Mouse (Mus musculus) heart, embryonic 13.5 days (tissue): ENCODE data around the gene Atp9a. TPM values are rescaled to one million over a fixed set of nuclear protein-coding genes. Genes with fewer than 3 reads are reported as not detected.

Experiments
- ATAC-seq: fragments of 200-750 bp; cut with Nextera tagmentation; 2 replicates; pipeline ENCODE4 v1.8.0; 2017; ENCODE audit warnings: moderate TSS enrichment; ENCODE audit not compliant: insufficient number of reproducible peaks, low FRiP score, low TSS enrichment; ENCODE audit errors: extremely low read depth
- H3K27ac ChIP-seq: fragments of 300-500 bp; sonication (generic); replicated peaks from 2 replicates; pipeline ENCODE4 v1.5.1; 2015; ENCODE audit warnings: moderate library complexity, mild to moderate bottlenecking, inconsistent platforms
- H3K27me3 ChIP-seq: fragments of 300-500 bp; sonication (generic); replicated peaks from 2 replicates; pipeline ENCODE4 v1.6.1; 2015; ENCODE audit warnings: mild to moderate bottlenecking, inconsistent platforms
- H3K36me3 ChIP-seq: fragments of 300-500 bp; sonication (generic); 2 replicates; pipeline ENCODE4 v1.6.1; 2015; ENCODE audit warnings: mild to moderate bottlenecking, inconsistent platforms
- H3K4me1 ChIP-seq: fragments of 300-500 bp; sonication (generic); 2 replicates; pipeline ENCODE4 v1.6.1; 2015; ENCODE audit warnings: inconsistent platforms
- H3K4me2 ChIP-seq: fragments of 300-500 bp; sonication (generic); 2 replicates; pipeline ENCODE4 v1.6.1; 2015; ENCODE audit warnings: inconsistent platforms, mild to moderate bottlenecking, moderate library complexity
- H3K4me3 ChIP-seq: fragments of 300-500 bp; sonication (generic); 2 replicates; pipeline ENCODE4 v1.5.1; 2015; ENCODE audit warnings: moderate library complexity, mild to moderate bottlenecking, inconsistent platforms
- H3K9ac ChIP-seq: fragments of 300-500 bp; sonication (generic); 2 replicates; pipeline ENCODE4 v1.6.1; 2015; ENCODE audit warnings: inconsistent platforms, mild to moderate bottlenecking, moderate library complexity
- H3K9me3 ChIP-seq: fragments of 300-500 bp; sonication (generic); 2 replicates; pipeline ENCODE4 v1.6.1; 2016; ENCODE audit warnings: inconsistent platforms
- WGBS: fragments of 180-500 bp; shearing (Covaris S2); methylation state at CpG from one replicate; pipeline ENCODE4 v1.1.7; 2015; ENCODE audit warnings: mixed read lengths; 5-methylcytosine and 5-hydroxymethylcytosine counted together
- polyA plus RNA-seq: library from polyadenylated mRNA; unstranded; fragments of >200 nt; fragmentation: Nextera tagmentation; extraction: Ambion mirVana; gene quantifications from 2 replicates; pipeline ENCODE4 v1.2.1, GENCODE M21; 2015

Atp9a gene
- polyA plus RNA-seq, 1 experiment from 2014 or later = 13.1 TPM

DNA sequence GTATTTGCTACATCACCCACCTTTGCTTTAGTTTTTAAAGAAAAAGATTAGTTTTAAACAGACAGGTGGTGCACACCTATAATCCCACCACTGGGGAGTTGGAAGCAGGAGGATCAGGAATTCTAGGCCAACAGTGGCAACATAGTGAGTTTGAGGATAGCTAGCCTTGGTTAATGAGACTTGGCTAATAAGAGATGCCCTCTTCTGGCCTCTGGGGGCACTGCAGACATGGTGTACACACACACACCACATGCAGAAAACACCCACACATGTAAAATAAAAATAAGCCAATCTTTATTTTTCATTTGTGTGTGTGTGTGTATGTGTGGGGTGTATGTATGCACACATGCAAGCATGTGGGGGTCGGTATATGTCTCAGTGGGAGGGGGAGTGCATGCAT lies 3.4 kb downstream of the Atp9a start:
- Histone ChIP-seq H3K4me1 (peaks cover 5% of the 10 kb centered on the region; the same call in 1 of the 2 replicates), H3K36me3 (no peaks in the 10 kb centered on the region), H3K9me3 (no peaks in the 10 kb centered on the region), H3K27me3 (no peaks in the 10 kb centered on the region), H3K4me3 (no peak overlapping the region), H3K27ac (no peak overlapping the region), H3K9ac (no peak overlapping the region), H3K4me2 (no peak overlapping the region)
- ATAC-seq = no peak
- WGBS = 89% methylated on average over 1 of the region's 1 CpGs

DNA sequence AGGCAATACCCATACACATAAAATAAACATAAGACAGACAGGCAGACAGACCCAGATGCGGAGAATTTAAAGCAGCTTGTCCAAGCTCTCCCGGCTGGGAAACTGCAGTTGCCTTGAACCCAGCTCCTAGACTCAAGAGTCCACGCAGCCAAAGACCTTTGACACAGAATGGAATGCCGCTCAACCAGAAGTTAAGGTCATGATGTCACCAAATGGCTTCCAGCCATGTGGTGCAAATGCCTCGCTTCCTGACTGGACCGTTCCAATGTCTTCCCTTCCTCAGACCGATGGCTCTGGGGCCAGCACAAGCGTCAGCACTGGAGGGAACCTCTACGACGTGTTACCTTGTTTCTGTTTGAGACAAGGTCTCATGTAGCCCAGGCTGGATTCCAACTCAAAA lies 4.3 kb downstream of the Atp9a start:
- no peak overlapping the region for H3K4me3 ChIP-seq
- H3K27ac ChIP-seq = no peak overlapping the region
- H3K36me3 ChIP-seq = no peaks in the 10 kb centered on the region
- H3K9ac ChIP-seq = no peak overlapping the region
- H3K9me3 ChIP-seq = no peaks in the 10 kb centered on the region
- no peak for ATAC-seq
- 79% methylated on average over 10 of the region's 10 CpGs for WGBS
- no peak overlapping the region for H3K4me2 ChIP-seq
- H3K27me3 ChIP-seq = no peaks in the 10 kb centered on the region
- peaks cover 5% of the 10 kb centered on the region; the same call in 1 of the 2 replicates for H3K4me1 ChIP-seq

GRCm38 (mm10) chr2:168734023-168734422 lies 8.2 kb downstream of the Atp9a start:
- Histone ChIP-seq H3K27me3 (no peaks in the 10 kb centered on the region), H3K4me2 (no peak overlapping the region), H3K27ac (no peak overlapping the region), H3K9ac (no peak overlapping the region), H3K4me1 (peaks cover 8% of the 10 kb centered on the region), H3K9me3 (no peaks in the 10 kb centered on the region), H3K36me3 (no peaks in the 10 kb centered on the region), H3K4me3 (no peak overlapping the region)
- no peak for ATAC-seq
- 36% methylated on average over 11 of the region's 11 CpGs for WGBS

GRCm38 (mm10) chr2:168731258-168731657 lies 11.0 kb downstream of the Atp9a start:
- 56% methylated on average over 8 of the region's 8 CpGs for WGBS
- H3K9ac ChIP-seq = no peak overlapping the region
- no peak overlapping the region for H3K4me3 ChIP-seq
- no peaks in the 10 kb centered on the region for H3K27me3 ChIP-seq
- peaks cover 23% of the 10 kb centered on the region for H3K4me1 ChIP-seq
- no peak for ATAC-seq
- H3K36me3 ChIP-seq = no peaks in the 10 kb centered on the region
- H3K4me2 ChIP-seq = no peak overlapping the region
- no peak overlapping the region for H3K27ac ChIP-seq
- no peaks in the 10 kb centered on the region for H3K9me3 ChIP-seq

- 79% methylated on average over 12 of the region's 12 CpGs for WGBS
- Histone ChIP-seq H3K4me2 (no peak overlapping the region), H3K27me3 (no peaks in the 10 kb centered on the region), H3K36me3 (no peaks in the 10 kb centered on the region), H3K4me1 (peaks cover 27% of the 10 kb centered on the region), H3K4me3 (no peak overlapping the region), H3K9me3 (0 out of 2 replicates have a peak, but pooled peaks cover 3% of the 10 kb centered on the region), H3K9ac (no peak overlapping the region), H3K27ac (no peak overlapping the region)
- no peak for ATAC-seq
Measured at GRCm38 (mm10) chr2:168729736-168730135, 12.5 kb downstream of the Atp9a start.

- H3K4me2 ChIP-seq = no peak overlapping the region
- H3K9ac ChIP-seq = no peak overlapping the region
- ATAC-seq = no peak
- peaks cover under 1% of the 10 kb centered on the region; the same call in 1 of the 2 replicates for H3K36me3 ChIP-seq
- H3K4me3 ChIP-seq = no peak overlapping the region
- peaks cover 22% of the 10 kb centered on the region for H3K4me1 ChIP-seq
- WGBS = 44% methylated on average over 12 of the region's 12 CpGs
- H3K27ac ChIP-seq = peak overlapping the region; percentile 64
- H3K9me3 ChIP-seq = 0 out of 2 replicates have a peak, but pooled peaks cover 4% of the 10 kb centered on the region
- H3K27me3 ChIP-seq = no peaks in the 10 kb centered on the region
Measured at GRCm38 (mm10) chr2:168728045-168728444, 14.2 kb downstream of the Atp9a start.

DNA sequence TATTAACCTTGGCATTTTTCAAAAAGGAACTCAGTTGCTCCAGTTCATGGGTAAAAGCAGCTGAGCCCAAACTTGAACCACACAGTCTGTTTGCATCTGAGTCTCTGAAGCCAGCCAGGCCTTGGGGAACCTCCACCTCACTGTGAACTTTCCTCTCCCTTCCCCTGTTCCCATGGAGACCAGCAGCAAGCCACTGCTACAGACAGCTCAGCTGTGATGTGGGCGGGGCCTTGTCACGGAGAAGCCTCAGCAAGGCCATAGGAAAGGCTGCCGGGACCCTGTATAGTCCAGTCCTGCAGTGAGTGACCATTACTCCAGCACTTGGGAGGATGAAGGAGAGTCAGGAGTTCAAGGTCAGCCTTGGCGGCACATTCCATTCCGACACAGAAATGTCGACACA lies 16.2 kb downstream of the Atp9a start:
- ATAC-seq = no peak; the same call in 1 of the 2 replicates

DNA sequence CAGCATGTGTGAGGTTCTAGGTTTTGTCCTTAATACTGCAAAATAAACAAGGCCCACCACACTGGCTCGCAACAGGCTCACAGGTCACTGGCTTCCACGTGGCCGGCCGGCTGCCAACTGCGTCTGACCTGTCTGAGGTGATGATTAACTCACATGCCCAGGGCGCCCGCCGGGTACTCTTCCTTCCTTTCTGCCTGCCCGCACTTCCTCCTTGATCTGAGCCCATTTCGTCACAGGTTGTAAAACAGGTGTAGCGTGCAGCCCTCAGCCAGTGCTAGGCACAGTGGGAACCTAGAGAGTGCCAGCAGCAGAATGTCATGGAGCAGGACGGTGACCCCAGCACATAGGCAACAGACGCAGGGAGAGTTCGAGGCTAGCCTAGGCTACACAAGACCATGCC lies 20.9 kb downstream of the Atp9a start:
- 83% methylated on average over 14 of the region's 14 CpGs for WGBS
- H3K27ac ChIP-seq = no peak overlapping the region

More for the DNA sequence above, 16.2 kb downstream of the Atp9a start:
- no peaks in the 10 kb centered on the region for H3K27me3 ChIP-seq
- 34% methylated on average over 6 of the region's 6 CpGs for WGBS
- H3K4me3 ChIP-seq = no peak overlapping the region
- H3K36me3 ChIP-seq = peaks cover 4% of the 10 kb centered on the region; the same call in 1 of the 2 replicates
- peaks cover 18% of the 10 kb centered on the region for H3K4me1 ChIP-seq
- 0 out of 2 replicates have a peak, but pooled peaks cover 8% of the 10 kb centered on the region for H3K9me3 ChIP-seq
- no peak overlapping the region for H3K9ac ChIP-seq
- H3K27ac ChIP-seq = no peak overlapping the region
- no peak overlapping the region for H3K4me2 ChIP-seq

DNA sequence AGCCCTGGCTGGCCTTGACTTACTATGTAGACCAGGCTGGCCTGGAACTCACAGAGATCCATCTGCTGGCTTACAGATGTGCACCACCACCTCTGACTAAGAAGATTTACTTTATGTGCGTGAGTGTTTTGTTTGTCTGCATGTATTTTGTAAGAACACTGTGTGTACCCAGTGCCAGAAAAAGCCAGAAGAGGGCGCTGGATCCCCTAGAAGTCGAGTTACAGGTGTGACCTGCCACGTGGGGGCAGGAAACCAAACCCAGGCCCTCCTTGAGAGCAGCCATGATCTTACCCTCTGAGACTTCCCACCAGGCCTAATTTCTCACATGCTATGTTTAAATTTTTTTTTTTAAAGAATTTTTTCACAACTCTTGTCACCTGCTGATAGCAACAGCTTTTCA lies 22.5 kb downstream of the Atp9a start:
- no peak overlapping the region for H3K4me2 ChIP-seq
- 63% methylated on average over 4 of the region's 4 CpGs for WGBS

More for the DNA sequence above, 20.9 kb downstream of the Atp9a start:
- no peak for ATAC-seq
- H3K9ac ChIP-seq = no peak overlapping the region
- H3K9me3 ChIP-seq = 0 out of 2 replicates have a peak, but pooled peaks cover 8% of the 10 kb centered on the region
- peaks cover 4% of the 10 kb centered on the region for H3K4me1 ChIP-seq
- H3K27me3 ChIP-seq = no peaks in the 10 kb centered on the region
- H3K4me3 ChIP-seq = no peak overlapping the region
- no peak overlapping the region for H3K4me2 ChIP-seq
- H3K36me3 ChIP-seq = peaks cover 4% of the 10 kb centered on the region; the same call in 1 of the 2 replicates

GRCm38 (mm10) chr2:168718735-168719134 lies 23.5 kb downstream of the Atp9a start:
- H3K9ac ChIP-seq = no peak overlapping the region
- WGBS = 67% methylated on average over 10 of the region's 10 CpGs

More for the DNA sequence above, 22.5 kb downstream of the Atp9a start:
- Histone ChIP-seq H3K4me3 (no peak overlapping the region), H3K36me3 (peaks cover 4% of the 10 kb centered on the region; the same call in 1 of the 2 replicates), H3K4me1 (no peaks in the 10 kb centered on the region), H3K9me3 (0 out of 2 replicates have a peak, but pooled peaks cover 5% of the 10 kb centered on the region), H3K9ac (no peak overlapping the region), H3K27me3 (no peaks in the 10 kb centered on the region), H3K27ac (no peak overlapping the region)
- no peak for ATAC-seq

GRCm38 (mm10) chr2:168718267-168718666 lies 23.9 kb downstream of the Atp9a start:
- H3K36me3 ChIP-seq = peaks cover 4% of the 10 kb centered on the region; the same call in 1 of the 2 replicates
- no peak for ATAC-seq
- H3K9me3 ChIP-seq = 0 out of 2 replicates have a peak, but pooled peaks cover 5% of the 10 kb centered on the region
- no peak overlapping the region for H3K9ac ChIP-seq
- no peaks in the 10 kb centered on the region for H3K4me1 ChIP-seq
- no peaks in the 10 kb centered on the region for H3K27me3 ChIP-seq
- WGBS = 78% methylated on average over 2 of the region's 2 CpGs
- H3K27ac ChIP-seq = no peak overlapping the region
- no peak overlapping the region for H3K4me3 ChIP-seq
- no peak overlapping the region for H3K4me2 ChIP-seq

More at GRCm38 (mm10) chr2:168718735-168719134, 23.5 kb downstream of the Atp9a start:
- no peak overlapping the region for H3K4me3 ChIP-seq
- H3K36me3 ChIP-seq = peaks cover 4% of the 10 kb centered on the region; the same call in 1 of the 2 replicates
- no peak overlapping the region for H3K27ac ChIP-seq
- 0 out of 2 replicates have a peak, but pooled peaks cover 5% of the 10 kb centered on the region for H3K9me3 ChIP-seq
- no peak overlapping the region for H3K4me2 ChIP-seq
- H3K4me1 ChIP-seq = no peaks in the 10 kb centered on the region
- no peaks in the 10 kb centered on the region for H3K27me3 ChIP-seq
- ATAC-seq = no peak
